Mouse (Mus musculus): Measurements from ENCODE around the gene Tmem150c.
A peak's percentile ranks its signal among the peaks of the same experiment; 100 is the strongest.

Tmem150c gene

DNA sequence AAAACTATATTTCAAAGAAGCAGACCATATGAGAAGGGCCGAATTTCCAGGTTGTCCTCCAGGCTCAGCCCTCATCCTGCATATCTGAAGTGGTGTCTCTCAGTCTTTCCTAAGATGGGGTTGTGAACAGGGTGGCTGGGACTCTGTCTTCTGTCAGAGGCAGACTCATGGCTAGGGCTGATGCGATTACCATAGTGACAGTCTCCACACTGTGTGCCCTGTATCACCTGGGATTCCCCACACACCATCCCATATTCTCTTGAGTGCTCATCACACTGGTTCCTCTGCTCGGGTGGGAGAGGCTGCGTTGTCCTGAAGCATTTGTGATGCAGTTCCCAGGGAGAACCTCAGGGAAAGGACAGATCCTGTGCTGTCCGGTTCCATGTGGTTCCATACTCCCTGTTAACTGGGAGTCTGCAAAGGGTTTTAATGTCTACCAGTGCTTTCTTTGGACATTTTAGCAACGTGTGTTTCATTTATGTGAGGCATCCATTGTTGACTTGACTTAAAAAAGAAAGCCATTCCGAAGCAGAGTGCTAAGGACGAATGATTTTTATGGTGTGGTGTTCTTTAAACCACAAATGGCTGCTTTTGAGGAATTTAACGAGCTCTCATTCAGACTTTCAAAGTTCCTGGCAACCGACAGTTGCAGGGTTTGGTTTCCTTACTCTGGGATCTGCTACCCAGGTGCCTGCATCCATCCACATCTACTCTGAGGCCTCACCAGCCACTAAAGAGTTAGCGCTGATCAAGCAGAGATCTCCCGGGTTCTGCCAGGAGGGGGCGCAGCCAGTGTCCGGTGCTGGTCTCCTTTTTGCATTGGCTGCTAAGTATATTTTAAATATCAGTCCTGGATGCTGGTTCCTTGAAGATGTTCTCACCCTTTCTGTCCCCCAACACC lies 7.2 kb upstream of the Tmem150c start:
- DNase-seq (ENCODE audit: low read depth), result peak; percentile 37

DNA sequence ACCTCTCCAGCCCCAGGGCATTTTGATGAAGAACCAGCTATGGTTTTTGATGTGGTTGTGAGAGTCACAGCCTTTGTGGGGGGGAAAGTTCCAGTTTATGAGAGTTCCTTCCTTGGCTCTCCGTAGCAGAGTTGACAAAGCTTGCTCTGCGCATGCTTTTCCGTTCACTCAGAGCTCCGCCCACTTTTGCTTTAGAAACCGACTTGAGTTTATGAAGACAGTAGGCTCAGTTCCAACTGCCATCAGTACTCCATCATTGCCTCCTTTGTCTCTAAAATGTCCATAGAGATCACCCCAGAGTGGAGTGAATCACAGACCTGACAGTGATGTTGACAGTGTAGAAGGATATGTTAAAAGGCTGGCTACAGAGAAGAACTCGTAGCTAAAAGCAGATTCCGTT lies 3.8 kb upstream of the Tmem150c start:
- DNase-seq (ENCODE audit: low read depth), result peak; percentile 22

DNA sequence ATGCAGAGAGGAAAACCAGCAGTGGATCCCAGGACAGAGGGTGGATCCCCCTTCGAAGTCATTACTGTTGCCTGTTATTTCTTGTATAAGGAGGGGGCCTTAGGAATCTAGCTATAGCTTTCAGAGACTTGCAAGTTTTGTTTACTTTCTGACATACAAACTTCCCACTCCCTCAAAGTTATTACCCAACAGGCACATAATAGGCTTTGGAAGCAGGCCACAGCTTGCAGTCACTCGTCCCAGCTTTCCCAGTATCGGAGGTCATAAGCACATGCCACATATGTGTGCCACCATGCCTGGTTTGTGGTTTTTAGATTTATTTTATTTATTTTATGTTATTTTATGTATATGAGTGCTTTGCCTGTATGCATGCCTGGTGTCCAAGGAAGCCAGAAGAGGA lies 3.2 kb upstream of the Tmem150c start:
- DNase-seq (ENCODE audit: low read depth), result no peak

DNA sequence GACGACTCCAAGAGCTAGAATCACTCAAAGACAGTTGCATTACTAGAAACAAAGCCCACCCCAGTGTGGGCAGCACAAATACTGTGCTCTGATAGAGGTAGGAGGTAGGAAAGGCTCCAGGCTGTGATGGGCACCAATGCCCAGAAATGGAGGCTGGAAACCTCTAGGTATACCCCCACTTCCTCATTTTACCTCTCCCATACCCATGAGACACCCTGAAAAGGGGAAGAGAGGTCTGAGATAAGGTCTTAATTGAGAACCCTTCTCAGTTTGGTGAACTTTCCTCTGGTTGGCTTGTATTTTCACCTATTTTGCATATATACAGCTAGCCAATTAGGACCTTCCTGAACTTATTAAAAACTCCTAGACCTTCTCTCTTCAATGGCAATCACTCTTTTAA lies 2.4 kb upstream of the Tmem150c start:
- no peak for DNase-seq (ENCODE audit: low read depth)

DNA sequence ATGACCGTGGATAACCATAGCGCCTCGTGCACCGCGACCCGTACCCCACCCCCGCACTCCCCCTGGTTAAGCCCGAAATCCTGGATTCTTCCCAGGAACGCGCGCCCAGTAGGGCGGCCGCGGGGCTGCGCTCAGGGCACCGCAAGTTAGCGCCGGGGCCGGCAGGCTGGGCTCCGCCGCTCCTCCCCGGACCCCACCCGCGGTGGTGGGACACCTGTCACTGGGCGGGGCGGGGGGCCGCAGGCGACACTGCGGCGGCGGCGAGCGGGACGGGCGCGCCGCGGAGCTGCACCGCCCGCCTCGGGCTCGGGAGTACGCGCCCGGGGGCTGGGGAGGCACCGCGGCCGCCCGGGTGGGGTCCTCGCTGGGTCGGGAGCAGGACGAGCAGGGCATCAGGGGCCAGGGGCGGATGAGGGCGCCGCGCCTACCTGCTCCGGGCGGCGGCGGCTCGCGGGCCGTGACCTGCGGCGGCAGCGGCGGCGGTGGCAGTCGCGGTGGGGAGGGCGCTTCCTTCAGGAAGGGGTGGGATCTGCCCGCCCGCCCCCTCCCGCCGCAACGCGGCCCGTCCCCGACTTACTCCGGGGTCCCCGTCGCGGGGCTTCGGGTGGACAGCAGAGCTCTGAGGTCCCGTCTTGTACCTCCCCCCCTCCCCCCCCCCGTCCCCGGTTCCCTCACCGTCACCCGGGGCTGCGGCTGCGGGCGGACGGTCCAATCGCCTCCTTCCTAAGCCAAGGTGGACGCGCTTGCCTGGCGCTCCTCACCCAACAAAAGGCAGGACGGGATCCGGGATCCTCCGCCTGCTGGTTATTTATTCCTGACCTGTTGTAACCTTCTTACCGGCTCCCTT lies 594 bp downstream of the Tmem150c start:
- no peak for DNase-seq (ENCODE audit: low read depth)

DNA sequence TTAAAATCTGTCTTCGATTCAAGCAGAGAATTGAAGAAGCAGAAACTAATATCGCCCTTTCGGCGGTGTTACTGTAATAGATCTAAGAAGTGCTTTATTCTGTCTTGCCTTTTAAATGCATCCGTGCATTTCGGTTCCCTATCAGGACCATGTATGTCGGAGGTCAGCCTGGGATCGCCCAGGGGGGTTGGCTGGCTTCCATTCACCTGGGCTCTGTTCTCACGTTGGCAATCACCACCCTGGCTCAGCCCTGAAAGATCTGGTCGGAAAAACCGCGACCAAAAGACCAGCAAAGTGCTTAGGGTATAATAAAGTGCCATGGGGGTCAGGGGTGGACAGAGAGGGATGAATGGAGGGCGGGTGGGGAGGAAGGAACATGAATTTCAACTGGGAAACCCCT lies 1.3 kb downstream of the Tmem150c start:
- no peak for DNase-seq (ENCODE audit: low read depth)

DNA sequence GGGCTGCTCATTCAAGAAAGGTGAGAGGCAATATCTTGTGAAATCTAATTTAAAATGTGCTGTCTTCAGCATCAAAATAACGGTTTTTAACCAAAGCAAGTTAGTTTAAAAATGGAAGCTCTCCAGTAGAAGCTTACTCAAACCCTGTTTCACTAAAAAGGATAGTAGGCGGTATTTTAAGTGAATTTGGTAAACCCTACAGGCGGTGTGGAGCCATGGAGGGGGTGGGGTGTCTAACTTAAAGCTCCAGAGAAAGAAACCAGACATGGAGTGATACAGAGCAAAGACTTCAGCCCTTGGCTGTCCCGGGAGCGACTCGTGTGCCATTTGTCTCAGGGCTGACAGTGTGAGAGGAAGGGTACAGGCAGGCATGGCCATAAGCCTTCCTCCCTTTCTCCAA lies 4.0 kb downstream of the Tmem150c start:
- no peak for DNase-seq (ENCODE audit: low read depth)

DNA sequence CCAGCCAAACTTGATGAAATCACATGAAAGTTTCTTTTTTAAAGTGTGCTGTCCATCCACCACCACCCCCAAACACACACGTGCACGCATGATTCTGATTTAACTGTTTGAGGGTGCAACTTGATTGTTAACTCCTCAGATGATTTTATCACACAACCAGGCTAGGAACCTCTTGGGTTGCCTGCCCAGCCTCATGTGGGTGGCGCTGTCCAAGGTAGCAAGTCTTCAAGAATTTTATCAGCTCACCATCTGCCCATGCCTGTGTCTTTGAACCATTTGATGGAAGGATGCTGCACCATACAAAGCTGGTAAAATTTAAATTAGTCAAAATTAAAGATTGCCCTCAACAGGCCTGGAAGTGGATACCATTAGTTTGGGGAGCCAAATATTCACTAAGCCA lies 9.6 kb downstream of the Tmem150c start:
- peak; percentile 53 for DNase-seq (ENCODE audit: low read depth)

DNA sequence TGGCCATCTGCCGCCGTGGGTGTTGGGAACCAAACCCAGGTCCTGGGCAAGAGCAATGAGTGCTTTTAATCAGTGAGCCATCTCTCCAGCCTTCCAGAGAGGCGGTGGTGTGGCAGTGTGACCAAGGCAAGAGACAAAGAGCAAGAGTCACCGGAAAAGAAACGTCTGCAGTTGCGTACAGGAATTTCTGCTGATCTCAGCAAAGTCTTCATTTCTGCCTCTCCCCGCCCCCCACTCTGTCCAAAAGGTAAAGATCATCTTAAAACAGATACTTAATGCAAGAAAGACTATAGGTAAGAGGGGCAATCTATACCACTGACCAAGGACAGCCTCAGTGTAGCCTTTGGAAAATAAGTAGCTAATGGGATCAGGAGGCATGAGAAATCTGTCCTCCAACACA lies 14.8 kb downstream of the Tmem150c start:
- no peak for DNase-seq (ENCODE audit: low read depth)

DNA sequence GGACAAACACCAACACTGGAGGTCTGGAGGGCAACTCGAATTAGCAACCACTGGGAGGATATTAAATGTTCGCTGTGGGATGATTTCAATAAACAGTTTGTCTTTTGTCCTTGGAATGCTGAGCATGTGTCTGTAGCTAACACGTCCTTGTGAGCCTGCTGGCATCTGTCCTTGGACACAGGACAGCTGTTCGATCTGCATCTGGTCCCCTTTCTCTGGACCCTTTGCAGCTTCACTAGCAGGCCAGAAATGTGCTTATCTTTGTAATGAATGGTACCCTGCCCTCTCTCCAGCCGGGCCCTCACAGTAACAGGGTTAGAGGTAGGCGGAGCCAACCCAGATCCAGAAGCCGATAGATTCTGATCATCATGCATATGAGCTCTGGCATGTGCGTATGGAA lies 32.3 kb downstream of the Tmem150c start:
- no peak for DNase-seq (ENCODE audit: low read depth)

DNA sequence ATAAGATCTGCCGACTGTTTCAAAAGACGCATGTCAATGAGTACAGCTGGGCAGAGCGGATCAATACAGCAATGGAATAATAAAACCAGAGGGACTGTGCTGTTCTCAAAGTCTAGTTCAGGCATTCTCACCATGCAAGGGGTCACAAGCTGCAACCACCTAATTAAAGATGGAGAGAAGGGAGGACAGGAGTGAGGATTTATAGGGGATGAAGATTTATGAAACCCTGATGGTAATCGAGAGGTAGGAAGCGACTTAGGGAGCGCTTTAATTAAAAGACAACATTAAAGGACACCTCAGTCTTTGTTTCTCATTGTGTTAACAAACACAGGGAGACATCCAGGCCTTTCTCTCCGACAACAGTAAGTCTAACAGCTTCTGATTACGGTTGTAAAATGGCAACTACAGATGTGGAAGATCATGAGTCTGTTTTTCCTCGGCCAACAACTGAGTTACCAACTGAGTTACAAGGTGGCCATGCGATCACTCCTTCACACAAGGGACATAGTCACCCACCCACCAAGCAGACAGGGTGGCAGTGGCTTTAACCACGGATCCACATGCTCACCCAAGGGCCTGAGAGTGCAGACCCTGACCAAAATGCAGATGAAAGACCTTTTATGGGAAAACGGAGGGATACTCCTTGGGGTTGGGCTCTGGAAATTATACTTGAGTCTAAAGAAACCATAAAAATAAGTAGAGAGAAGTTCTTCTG lies 34.0 kb downstream of the Tmem150c start:
- DNase-seq (ENCODE audit: low read depth), result no peak

DNA sequence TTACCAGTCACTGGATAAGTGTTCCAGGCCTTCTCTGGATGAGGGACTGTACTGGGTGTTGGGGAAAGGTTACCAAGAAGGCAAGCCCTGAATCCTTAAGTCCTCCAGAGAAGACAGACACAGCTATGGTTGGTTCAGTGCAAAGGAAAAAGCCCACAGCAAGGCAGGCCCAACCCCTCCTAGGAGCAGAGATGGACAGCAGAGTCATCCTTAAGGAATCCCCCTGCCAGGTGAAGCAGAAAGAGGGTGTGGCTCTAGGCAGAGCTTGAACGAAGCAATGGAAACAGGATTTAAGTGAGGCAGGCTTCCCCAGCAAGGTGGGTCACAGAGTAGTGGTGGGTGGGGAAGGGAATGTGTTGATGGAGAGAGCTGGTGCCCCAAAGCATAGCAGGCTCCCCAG lies 35.1 kb downstream of the Tmem150c start:
- no peak for DNase-seq (ENCODE audit: low read depth)

DNA sequence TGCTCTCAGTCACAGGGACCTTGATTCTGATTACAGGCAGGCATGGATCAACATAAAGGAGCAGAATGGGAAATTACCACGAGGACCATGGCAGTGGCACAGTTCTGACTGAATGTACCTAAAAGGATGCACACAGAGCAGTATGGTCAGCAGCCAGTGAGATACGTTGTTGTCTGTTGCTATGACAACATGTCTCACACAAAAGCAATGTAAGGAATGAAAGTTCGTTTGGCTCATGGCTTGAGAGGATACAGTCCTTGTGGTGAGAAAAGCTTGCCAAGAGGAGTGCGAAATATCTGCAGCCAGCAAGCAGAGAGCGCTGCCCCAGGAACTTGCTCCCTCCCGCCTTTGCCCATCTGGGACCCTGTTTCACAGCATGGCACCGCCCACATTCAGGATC lies 36.3 kb downstream of the Tmem150c start:
- peak; percentile 17 for DNase-seq (ENCODE audit: low read depth)

DNA sequence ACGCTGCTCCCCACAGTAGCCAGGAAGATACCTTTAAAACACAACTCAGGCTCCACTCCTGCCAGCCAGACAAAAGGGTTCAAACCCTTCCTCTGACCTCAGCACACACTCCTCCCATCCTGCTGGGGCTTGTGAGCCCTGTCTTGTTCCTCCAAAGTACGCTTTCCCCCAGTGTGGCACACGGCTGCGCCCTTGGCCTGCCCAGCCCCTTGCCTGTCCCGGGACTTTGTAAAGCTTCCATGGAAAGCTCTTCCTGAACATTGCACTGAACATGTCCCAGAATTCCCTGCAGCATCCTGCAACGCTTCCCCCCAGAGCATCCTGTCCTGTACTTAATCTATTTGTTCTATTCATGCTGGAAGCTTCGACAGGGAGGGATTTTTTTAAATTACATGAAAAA lies 38.4 kb downstream of the Tmem150c start:
- no peak for DNase-seq (ENCODE audit: low read depth)

DNA sequence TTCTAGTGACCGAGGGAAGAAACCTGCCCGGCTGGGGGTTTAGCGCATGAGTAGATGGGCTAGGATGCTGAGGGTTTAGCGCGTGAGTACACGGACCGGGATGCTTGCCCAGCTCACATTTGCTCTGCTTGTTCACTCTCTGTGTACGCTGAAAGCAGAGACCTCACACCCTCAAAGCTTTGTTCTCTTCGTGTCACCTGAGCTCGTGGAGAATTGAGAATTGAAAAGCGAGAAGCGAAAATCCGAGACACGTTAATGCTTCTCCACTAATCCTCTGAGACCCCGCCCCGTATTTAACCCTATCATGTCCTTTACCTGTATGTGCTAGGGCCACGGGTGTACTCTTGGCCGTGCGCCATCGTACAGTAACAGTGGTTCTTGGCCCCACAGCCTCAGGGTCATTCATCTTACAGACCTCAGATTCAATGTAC lies 38.9 kb downstream of the Tmem150c start:
- DNase-seq (ENCODE audit: low read depth), result no peak

DNA sequence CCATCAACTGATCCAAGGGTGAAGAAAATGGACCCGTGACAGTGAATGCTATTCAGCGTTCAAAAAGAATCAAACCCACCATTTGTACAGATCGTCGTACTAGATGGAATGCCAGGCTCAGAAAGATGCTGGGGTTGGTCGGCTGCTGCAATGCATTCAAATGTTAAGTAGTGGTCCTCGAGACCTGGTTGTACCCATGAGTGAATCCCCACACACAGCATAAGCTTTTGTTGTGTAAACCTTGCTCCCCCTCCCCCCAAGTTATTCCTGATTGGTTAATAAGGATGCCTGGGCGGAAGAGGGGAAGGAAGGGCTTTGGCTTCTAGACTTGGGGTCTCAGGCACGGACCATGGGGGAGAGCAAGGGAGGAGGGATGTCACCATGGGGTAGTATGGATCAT lies 40.3 kb downstream of the Tmem150c start:
- DNase-seq (ENCODE audit: low read depth), result no peak

DNA sequence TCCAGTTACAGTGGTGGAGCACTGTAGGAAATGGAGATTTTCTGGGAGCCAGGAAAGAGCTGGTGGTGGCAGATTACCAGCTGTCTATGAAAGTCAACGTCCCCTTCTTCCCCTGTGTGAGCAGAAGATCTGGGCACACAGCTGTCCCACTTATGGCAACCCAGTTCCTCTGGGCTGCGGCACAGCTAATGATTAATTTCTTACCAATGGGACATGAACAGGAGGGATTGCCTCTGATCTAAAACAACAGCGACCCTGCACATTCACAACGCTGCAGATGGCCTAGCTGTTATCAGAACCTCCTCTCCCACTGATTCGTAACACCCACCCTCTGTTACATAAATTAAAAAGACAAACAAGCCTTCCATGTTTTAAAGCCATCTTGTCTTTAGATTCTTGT lies 46.2 kb downstream of the Tmem150c start:
- no peak for DNase-seq (ENCODE audit: low read depth)

DNA sequence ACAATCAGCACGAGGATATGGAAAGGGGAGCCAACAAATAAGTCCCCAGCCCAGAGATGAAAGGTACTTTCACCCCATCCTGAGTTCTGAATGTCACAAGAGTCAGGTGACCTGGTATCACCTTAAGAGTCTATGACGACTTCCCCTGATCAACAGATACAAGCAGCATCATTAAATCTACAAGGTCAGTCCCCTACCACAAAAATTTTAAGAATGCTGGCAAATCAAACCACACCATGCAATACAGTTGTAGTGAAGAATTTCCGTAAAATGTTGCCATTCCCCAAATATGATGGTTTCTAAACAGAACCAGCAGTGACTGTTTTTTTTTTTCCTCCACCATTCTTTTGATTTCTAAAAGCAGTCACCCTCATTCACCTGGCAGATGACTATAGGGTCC lies 49.0 kb downstream of the Tmem150c start:
- no peak for DNase-seq (ENCODE audit: low read depth)

DNA sequence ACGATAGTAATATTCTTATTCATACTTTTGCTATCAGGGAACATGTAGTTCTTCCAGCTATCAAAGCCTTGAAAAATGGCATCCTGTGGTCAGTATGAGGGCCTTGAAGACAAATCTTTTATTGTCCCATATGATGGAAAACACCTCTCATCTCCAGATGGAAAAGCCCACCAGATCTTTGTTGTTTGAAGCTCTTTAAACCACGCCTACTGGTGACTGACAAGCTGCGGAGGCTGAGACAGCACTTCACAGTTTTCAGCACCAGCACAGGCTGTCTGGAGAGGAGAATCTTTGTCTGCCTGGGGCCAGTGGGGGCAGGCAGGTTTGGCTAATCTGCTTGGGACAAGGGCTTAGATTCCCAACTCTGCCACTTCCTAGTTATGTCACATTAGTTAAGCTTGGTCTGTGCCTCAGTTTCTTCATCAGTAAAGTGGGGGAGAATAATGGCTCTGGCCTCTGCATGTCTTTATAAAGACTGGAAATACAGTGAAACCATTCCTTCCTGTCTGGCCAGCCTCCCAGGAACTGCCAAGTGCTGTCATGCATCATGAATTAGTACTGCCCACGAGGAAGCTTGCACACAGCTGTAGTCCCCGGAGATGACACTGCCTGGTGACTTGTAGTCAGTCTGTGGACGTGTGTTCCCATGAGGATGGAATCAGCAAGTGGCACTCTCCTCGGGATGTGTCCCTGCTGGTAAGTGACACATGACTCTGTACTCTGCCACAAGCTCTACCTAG lies 49.9 kb downstream of the Tmem150c start:
- peak; percentile 20 for DNase-seq (ENCODE audit: low read depth)

DNA sequence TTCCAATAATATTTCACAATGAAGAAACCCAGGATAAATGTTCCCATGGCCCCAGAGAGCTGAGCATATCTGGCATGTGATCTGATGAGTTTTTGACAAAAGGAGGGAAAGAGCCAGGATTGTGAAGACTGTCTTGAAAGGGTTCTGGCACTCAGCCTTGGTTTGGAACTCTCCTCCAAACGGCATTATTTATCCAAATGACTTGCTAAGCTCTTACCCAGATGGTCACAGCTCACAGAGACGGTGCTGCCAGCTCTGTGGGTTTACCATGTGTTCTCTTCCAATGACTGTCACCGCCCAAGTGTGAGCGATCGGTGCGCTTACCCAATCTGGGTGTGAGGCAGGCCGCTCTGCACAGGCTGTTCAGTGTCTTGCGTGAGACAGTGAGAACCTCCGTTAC lies 50.7 kb downstream of the Tmem150c start:
- DNase-seq (ENCODE audit: low read depth), result peak; percentile 48

DNA sequence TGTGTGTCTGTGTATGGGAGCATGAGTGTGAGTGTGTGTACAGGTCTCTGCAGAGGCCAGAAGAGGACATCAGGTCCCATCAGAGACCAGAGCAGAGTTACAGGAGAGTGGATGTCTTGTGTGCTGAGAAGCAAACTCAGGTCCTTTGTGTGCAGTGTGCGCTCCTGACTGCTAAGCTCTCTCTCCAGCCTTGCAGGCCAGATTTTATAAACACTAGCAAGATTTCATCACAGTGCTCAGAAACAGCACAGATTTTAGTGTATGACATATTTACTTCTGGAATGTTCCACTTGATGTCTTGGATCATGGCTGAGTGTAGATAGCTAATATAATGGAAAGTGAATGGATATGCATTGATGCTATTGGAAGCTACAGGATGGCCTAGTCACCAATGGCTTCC lies 57.2 kb downstream of the Tmem150c start:
- DNase-seq (ENCODE audit: low read depth), result peak; percentile 10

DNA sequence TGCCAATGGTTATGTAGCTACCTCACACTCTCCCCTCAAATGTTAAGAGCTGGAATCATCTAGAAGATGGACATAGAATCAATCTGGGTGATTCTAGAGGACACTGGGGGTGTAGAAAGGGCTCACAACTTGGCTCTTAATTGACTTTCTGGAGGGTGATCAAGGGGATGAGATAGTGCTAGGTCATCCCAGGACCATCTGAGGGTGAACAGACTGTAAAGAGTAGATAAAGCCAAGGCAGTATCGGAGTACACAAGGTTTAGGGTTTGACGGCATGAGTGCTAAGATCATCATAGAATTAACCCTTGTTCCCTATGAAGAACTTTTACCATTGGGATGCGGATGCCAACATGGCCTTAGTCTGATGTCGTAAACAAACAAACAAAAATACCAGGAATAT lies 61.6 kb downstream of the Tmem150c start:
- DNase-seq (ENCODE audit: low read depth), result no peak

Measured in NIH3T3 (cell line).